Mouse (Mus musculus) forebrain, embryonic 14.5 days (tissue): ENCODE measurements at regions not wholly inside any gene's neighbourhood (a gene's known extent, or its start where the extent isn't known, plus 50 kb on each side); places are given as distances from the start of the nearest gene placed in this dataset.

Experiments used
- ATAC-seq: fragments of 200-750 bp; cut with Nextera tagmentation; 2 replicates; pipeline ENCODE4 v1.8.0; 2017; ENCODE audit warnings: mild to moderate bottlenecking, moderate library complexity
- DNase-seq: peaks from one replicate; pipeline ENCODE4 v3.0.0-alpha.2; 2015; ENCODE audit warnings: low spot score
- H3K27ac ChIP-seq: fragments of 300-500 bp; sonication (generic); 2 replicates; pipeline ENCODE4 v1.5.1; 2014; ENCODE audit warnings: low read depth, mild to moderate bottlenecking, control low read depth, low read length, moderate library complexity
- H3K27me3 ChIP-seq: fragments of 300-500 bp; sonication (generic); replicated peaks from 2 replicates; pipeline ENCODE4 v1.6.1; 2014; ENCODE audit warnings: low read length, control low read depth, mixed read lengths; ENCODE audit not compliant: control insufficient read depth, insufficient read depth
- H3K36me3 ChIP-seq: fragments of 300-500 bp; sonication (generic); 2 replicates; pipeline ENCODE4 v1.6.1; 2014; ENCODE audit warnings: low read length, control low read depth; ENCODE audit not compliant: control insufficient read depth, insufficient read depth
- H3K4me1 ChIP-seq: fragments of 300-500 bp; sonication (generic); 2 replicates; pipeline ENCODE4 v1.6.1; 2014; ENCODE audit warnings: antibody characterized with exemption, low read length, control low read depth; ENCODE audit not compliant: control insufficient read depth, insufficient read depth
- H3K4me2 ChIP-seq: fragments of 300-500 bp; sonication (generic); 2 replicates; pipeline ENCODE4 v1.6.1; 2014; ENCODE audit warnings: mild to moderate bottlenecking, control low read depth, low read length
- H3K4me3 ChIP-seq: fragments of 300-500 bp; sonication (generic); 2 replicates; pipeline ENCODE4 v1.5.1; 2014; ENCODE audit warnings: low read depth, low read length, control low read depth
- H3K9ac ChIP-seq: fragments of 300-500 bp; sonication (generic); 2 replicates; pipeline ENCODE4 v1.6.1; 2014; ENCODE audit warnings: mild to moderate bottlenecking, low read length, control low read depth, moderate library complexity
- H3K9me3 ChIP-seq: fragments of 300-500 bp; sonication (generic); replicated peaks from 2 replicates; pipeline ENCODE4 v1.6.1; 2016; ENCODE audit warnings: low read length, control low read depth, mixed read lengths; ENCODE audit not compliant: control insufficient read depth
- WGBS: fragments of 180-500 bp; shearing (Covaris S2); extraction: QIAGEN DNeasy Blood & Tissue Kit; methylation state at CpG from one replicate; pipeline ENCODE4 v1.1.7; 2014; 5-methylcytosine and 5-hydroxymethylcytosine counted together

- Histone ChIP-seq H3K9ac (no peak overlapping the region), H3K4me3 (no peak overlapping the region), H3K4me2 (0 out of 2 replicates have a peak overlapping the region, but pooled peaks have one; percentile 57), H3K36me3 (no peaks in the 10 kb centered on the region), H3K9me3 (no peaks in the 10 kb centered on the region), H3K4me1 (peaks cover 13% of the 10 kb centered on the region; the same call in 1 of the 2 replicates), H3K27ac (peak overlapping the region; percentile 24; the same call in 1 of the 2 replicates), H3K27me3 (peaks cover 19% of the 10 kb centered on the region; the same call in 1 of the 2 replicates)
- 2% methylated on average over 11 of the region's 11 CpGs for WGBS
- DNase-seq (peak; percentile 88), ATAC-seq (peak; percentile 59)
Measured at GRCm38 (mm10) chr6:51168048-51168447, 264.4 kb upstream of the Nfe2l3 start.

- 12% methylated on average over 38 of the region's 38 CpGs for WGBS
- H3K4me2 ChIP-seq, result peak overlapping the region; percentile 57
- H3K4me1 ChIP-seq, result peaks cover 10% of the 10 kb centered on the region; the same call in 1 of the 2 replicates
- H3K9ac ChIP-seq, result peak overlapping the region; percentile 64
- H3K27ac ChIP-seq, result peak overlapping the region; percentile 24; the same call in 1 of the 2 replicates
- ATAC-seq, result 0 out of 2 replicates have a peak, but pooled peaks have one; percentile 13
- peak overlapping the region; percentile 22 for H3K4me3 ChIP-seq
- DNase-seq, result no peak
- H3K9me3 ChIP-seq, result no peaks in the 10 kb centered on the region
- peaks cover 28% of the 10 kb centered on the region for H3K27me3 ChIP-seq
- no peaks in the 10 kb centered on the region for H3K36me3 ChIP-seq
Measured at GRCm38 (mm10) chr6:51168775-51169695, 263.4 kb upstream of the Nfe2l3 start.

- Histone ChIP-seq H3K27ac (0 out of 2 replicates have a peak overlapping the region, but pooled peaks have one; percentile 3), H3K4me1 (peaks cover 10% of the 10 kb centered on the region; the same call in 1 of the 2 replicates), H3K4me2 (peak overlapping the region; percentile 37), H3K9me3 (no peaks in the 10 kb centered on the region), H3K9ac (peak overlapping the region; percentile 2; the same call in 1 of the 2 replicates), H3K27me3 (peaks cover 38% of the 10 kb centered on the region), H3K36me3 (no peaks in the 10 kb centered on the region), H3K4me3 (no peak overlapping the region)
- no peak for DNase-seq
- 5% methylated on average over 22 of the region's 22 CpGs for WGBS
- no peak for ATAC-seq
Measured at GRCm38 (mm10) chr6:51169971-51170411, 262.5 kb upstream of the Nfe2l3 start.

- Histone ChIP-seq H3K9ac (no peak overlapping the region), H3K9me3 (no peaks in the 10 kb centered on the region), H3K27me3 (peaks cover 42% of the 10 kb centered on the region), H3K4me3 (no peak overlapping the region), H3K27ac (0 out of 2 replicates have a peak overlapping the region, but pooled peaks have one; percentile 3), H3K4me2 (peak overlapping the region; percentile 37; the same call in 1 of the 2 replicates), H3K4me1 (peaks cover 10% of the 10 kb centered on the region; the same call in 1 of the 2 replicates), H3K36me3 (no peaks in the 10 kb centered on the region)
- DNase-seq, result peak; percentile 77
- peak; percentile 48; the same call in 1 of the 2 replicates for ATAC-seq
- WGBS, result under 1% methylated on average over 11 of the region's 11 CpGs
Measured at GRCm38 (mm10) chr6:51170414-51170813, 262.1 kb upstream of the Nfe2l3 start.

- Histone ChIP-seq H3K4me1 (peaks cover 10% of the 10 kb centered on the region; the same call in 1 of the 2 replicates), H3K27me3 (peaks cover 44% of the 10 kb centered on the region), H3K36me3 (no peaks in the 10 kb centered on the region), H3K4me2 (no peak overlapping the region), H3K4me3 (no peak overlapping the region), H3K27ac (no peak overlapping the region), H3K9ac (no peak overlapping the region), H3K9me3 (no peaks in the 10 kb centered on the region)
- peak; percentile 74 for ATAC-seq
- DNase-seq, result peak; percentile 97
- under 1% methylated on average over 11 of the region's 11 CpGs for WGBS
Measured at GRCm38 (mm10) chr6:51170871-51171270, 261.6 kb upstream of the Nfe2l3 start.

- no peak overlapping the region for H3K9ac ChIP-seq
- no peaks in the 10 kb centered on the region for H3K9me3 ChIP-seq
- H3K4me2 ChIP-seq, result peak overlapping the region; percentile 37; the same call in 1 of the 2 replicates
- 2% methylated on average over 22 of the region's 22 CpGs for WGBS
- no peak overlapping the region for H3K4me3 ChIP-seq
- H3K4me1 ChIP-seq, result peaks cover 10% of the 10 kb centered on the region; the same call in 1 of the 2 replicates
- no peak for ATAC-seq
- no peaks in the 10 kb centered on the region for H3K36me3 ChIP-seq
- DNase-seq, result no peak
- peaks cover 53% of the 10 kb centered on the region for H3K27me3 ChIP-seq
- no peak overlapping the region for H3K27ac ChIP-seq
Measured at GRCm38 (mm10) chr6:51171761-51172160, 260.7 kb upstream of the Nfe2l3 start.

- no peak overlapping the region for H3K27ac ChIP-seq
- no peaks in the 10 kb centered on the region for H3K36me3 ChIP-seq
- WGBS, result 6% methylated on average over 12 of the region's 12 CpGs
- peaks cover 59% of the 10 kb centered on the region for H3K27me3 ChIP-seq
- no peak for ATAC-seq
- H3K9ac ChIP-seq, result no peak overlapping the region
- H3K4me1 ChIP-seq, result peaks cover 10% of the 10 kb centered on the region; the same call in 1 of the 2 replicates
- peak overlapping the region; percentile 37 for H3K4me2 ChIP-seq
- DNase-seq, result no peak
- H3K4me3 ChIP-seq, result no peak overlapping the region
- no peaks in the 10 kb centered on the region for H3K9me3 ChIP-seq
Measured at GRCm38 (mm10) chr6:51172331-51172791, 260.1 kb upstream of the Nfe2l3 start.

- H3K9me3 ChIP-seq, result no peaks in the 10 kb centered on the region
- ATAC-seq (peak; percentile 82), DNase-seq (peak; percentile 87)
- H3K9ac ChIP-seq, result no peak overlapping the region
- peaks cover 65% of the 10 kb centered on the region for H3K27me3 ChIP-seq
- no peaks in the 10 kb centered on the region for H3K36me3 ChIP-seq
- peaks cover 10% of the 10 kb centered on the region; the same call in 1 of the 2 replicates for H3K4me1 ChIP-seq
- peak overlapping the region; percentile 39 for H3K4me2 ChIP-seq
- H3K4me3 ChIP-seq, result 0 out of 2 replicates have a peak overlapping the region, but pooled peaks have one; percentile 6
- WGBS, result under 1% methylated on average over 25 of the region's 25 CpGs
- no peak overlapping the region for H3K27ac ChIP-seq
Measured at GRCm38 (mm10) chr6:51172856-51173619, 259.4 kb upstream of the Nfe2l3 start.
